Mouse (Mus musculus) embryo, embryonic 11.5 days (tissue): Measurements from ENCODE around the gene Sorl1.

Source experiments
- DNase-seq: peaks from one replicate; pipeline ENCODE4 v3.0.0-alpha.2; 2012; ENCODE audit warnings: low read depth, low spot score

Gene Sorl1

DNA sequence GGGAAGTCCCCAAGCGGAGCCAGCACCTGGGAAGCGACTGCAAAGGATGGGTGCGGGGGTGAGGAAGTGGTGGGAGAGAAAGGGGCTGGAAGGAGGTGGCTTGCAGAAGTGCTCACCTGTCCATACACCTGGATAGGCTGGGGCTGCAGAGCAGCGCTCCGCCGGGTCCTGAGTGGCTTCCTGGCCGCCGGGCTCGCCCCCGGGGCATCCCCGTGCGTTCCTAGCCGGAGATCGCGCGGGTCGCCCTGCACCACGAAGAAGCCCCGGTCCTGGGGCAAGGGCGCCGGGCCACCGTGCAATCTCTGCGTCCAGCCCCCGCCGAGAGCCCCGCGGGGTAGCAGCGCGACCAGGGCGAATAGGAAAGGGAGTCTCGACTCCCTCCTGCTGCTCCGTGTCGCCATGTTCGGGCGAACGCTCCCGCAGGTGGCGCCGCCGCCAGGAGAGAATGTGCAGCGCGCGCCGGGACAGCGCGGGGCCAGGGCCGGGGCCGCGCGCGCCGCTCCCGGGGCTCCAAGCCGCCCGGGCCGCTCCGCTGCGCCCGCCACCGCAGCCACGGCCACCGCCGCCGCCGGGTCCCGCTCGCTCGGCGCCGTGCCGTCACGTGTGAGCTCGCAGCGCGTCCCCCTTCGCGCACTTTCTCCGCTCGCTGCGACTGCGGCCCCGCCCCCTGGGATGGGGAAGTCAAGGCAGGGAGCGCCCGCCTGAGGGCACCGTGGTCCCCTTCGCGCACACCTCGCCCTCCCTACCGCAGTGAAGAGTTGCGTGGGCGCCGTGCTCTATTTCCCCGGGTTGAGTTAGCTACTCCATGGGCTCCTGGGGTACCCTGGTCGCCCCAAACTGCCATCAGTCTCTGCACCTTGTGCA is at the start of gene Sorl1:
Sorl1 (minus strand) TSS at position 585 of the 864 bp plus-strand sequence.
- peak; percentile 29 for DNase-seq

DNA sequence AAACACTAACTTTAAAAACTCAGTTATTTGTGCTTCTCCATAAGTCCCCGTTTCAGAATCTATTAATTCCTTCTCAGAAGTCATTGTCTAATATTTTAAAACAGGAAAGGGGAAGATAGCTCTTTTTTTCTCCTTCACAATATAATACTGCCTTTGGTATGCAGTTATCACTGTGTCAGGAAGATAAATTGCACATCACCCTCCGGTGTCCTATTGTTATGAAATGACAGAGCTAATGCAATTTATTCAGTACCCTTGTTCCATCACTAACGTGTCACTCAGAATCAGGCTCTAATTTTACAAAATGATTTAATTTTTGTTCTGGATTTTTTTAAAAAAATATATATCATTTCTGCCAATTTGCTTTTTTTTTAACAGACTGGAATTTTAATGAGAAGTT is 49.7 kb upstream of the Sorl1 start:
- no peak for DNase-seq

DNA sequence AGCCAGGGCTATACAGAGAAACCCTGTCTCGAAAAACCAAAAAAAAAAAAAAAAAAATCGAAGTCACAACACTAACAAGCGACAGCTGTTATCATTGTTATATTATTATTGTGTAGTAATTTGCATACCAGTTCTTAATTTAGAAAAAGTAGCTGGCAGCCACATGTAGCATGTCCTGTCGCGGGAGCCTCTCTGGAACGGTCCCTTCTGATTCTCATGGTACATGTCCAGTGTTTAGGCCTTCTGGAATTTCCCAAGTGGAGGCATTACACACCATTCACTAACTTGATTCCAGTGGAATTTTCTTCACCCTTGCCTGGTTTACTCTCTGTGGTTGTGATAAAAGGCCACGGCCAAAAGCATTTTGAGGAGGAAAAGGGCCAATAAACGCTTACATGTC is 45.4 kb upstream of the Sorl1 start:
- DNase-seq, result no peak

DNA sequence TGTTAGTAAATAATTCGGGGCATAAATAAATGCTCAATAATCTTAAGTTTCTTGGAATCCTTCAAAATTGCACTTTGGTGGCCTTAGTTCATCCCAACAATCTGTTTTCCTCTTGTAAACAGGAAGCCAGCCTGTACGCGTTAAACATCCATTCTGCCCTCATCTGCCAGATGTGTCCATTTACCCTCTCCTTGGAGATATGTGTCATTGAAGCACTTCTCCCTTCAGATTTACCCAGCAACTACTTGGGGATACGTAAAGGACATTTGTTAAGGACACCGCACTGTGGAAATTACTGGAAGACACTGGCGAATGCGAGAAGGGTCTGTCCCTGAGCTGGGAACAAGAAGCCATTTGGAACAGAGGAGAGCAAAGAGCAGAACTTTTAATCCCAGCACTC is 44.9 kb upstream of the Sorl1 start:
- no peak for DNase-seq

DNA sequence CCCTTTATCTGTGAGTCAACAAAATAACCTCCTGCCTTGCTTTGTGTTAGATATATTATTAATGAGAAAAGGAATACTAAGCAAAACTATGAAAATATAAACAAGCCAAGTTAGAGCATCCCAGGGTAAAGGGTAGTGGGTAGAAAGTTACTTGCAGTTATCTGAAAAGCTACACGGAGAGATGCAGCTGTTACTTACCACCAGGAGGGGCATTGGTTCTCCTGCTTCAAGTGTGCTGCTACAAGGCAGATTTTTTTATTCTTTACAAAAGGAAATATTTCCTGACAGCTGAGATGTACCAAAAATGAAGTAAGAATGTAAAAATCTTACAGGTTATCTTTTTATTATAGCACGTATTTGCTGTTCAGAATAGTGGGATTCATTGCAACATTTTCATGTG is 40.8 kb upstream of the Sorl1 start:
- DNase-seq, result no peak

DNA sequence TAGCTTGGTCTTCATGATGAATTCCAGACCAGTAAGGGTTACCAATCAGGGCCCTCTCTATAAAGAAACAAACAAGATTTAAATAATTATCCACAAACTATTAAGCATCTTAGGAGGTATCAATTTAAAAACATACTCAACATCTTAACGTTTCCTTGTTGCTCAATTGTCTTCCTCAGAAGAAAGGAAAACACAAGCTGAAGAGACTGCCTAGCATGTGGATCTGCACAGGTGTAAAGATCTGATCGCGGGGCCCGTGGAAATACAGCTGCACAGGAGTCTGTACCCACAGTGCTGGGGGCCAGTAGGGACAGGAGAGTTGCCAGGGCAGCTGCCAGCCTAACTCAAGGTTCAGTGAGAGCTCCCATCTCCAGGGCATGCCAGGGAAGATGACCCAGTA is 38.9 kb upstream of the Sorl1 start:
- DNase-seq, result no peak

DNA sequence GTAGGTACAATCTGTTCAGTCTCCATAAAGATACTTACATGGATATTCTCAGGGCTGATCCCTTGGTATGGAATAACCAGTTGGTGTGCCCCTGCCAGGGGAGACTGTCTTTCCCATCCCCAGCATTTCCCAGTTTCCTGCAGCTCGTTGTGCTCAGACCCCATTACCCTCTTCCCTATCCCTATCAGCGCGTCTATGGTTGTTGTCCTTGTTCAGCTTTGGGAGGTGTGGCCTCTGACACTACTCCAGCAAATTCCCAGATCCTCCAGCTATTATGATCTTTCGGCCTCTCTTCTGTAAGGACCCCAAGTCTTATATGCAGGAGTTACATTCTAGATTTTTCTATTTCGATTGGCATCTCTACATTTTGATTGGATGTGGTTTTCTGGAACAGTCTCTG is 35.3 kb upstream of the Sorl1 start:
- no peak for DNase-seq

DNA sequence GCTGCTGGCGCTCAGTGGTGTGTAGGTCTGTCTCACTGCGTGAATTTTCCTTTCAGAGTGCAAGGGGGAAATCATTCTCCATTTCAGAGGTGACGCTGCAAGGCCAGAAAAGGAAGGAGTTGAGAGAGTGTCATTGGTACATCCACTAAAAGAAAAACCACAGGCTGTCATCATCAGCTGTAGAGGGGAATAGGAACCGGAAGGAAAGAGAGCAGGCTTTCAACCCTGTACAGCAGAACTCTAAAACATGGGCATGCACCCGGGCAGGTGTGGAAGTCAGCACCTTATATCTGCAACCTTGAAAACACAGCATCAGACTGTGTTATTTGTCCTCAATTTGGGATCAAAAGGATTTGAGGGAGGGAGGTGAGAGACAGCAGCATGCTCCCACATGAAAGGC is 34.6 kb upstream of the Sorl1 start:
- DNase-seq, result no peak

DNA sequence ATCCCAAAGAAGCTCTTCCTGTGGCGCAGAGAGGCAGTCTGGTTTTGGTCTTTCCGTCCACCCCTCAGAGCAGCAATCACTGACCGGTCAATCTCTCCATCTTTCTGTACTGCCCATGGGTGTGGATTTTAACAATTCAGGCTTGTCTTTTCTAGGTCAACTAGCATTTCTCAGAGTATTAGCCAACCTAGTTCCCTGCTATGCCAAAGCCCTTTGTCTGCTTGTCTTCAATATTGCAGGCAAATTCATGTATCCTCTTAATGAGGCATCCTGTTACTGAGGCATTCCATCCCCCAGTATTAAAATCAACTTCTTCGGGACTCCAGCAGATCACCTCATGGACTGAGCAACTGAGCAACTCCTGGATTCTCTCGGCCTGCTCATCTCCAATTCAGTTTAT is 33.9 kb upstream of the Sorl1 start:
- no peak for DNase-seq

DNA sequence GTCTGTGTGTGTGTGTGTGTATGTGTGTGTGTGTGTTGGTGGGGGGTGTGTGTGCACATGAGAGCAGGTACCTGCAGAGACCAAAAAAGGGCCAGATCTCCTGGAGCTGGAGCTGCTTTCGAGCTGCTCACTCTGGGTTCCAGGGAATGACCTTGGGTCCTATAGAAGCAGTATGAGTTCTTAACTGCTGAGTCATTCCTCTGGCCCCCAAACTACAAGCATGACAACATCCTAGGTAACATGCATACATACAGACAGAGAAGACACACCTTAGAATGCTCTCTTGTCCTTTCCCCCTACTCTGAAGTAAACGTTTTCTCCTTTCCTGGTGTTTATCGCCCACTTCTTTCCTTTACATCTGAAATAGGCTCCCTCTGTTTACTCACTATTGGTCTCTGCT is 32.5 kb upstream of the Sorl1 start:
- no peak for DNase-seq

DNA sequence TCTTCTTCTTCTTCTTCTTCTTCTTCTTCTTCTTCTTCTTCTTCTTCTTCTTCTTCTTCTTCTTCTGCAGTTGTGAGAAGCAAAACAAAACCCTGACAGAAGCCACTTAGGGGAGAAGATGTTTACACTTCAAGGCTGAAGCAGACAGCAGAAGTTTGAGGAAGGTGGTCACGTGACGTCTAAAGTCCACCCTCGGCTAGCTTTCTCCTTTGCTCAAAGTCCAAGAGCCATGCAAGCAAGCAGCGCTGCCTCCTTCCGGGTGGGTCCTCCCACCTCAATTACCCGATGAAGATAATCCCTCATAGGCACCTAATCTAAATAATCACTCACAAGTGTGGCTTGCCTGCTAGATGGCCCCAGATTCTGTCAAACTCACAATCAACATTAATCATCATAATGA is 30.6 kb upstream of the Sorl1 start:
- DNase-seq, result no peak

DNA sequence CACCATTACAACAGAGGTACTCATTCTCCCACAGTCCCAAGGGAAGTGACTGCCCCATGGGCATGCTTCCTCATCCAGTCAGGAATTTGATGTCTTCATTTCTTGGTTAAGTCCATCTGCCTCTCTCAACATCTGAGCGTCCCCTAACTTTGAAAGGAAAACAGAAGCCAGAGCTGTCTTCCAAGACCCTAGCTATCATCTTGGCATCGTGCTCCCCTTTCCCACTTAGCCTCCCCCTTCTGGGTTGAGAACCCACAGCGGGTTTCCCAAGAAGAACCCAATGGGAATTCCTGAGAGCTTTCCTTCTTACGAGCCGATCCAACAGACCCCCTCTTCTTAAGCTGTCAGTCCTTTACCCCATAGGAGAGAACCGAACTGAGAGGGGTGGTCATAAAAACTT is 24.7 kb upstream of the Sorl1 start:
- DNase-seq, result no peak

DNA sequence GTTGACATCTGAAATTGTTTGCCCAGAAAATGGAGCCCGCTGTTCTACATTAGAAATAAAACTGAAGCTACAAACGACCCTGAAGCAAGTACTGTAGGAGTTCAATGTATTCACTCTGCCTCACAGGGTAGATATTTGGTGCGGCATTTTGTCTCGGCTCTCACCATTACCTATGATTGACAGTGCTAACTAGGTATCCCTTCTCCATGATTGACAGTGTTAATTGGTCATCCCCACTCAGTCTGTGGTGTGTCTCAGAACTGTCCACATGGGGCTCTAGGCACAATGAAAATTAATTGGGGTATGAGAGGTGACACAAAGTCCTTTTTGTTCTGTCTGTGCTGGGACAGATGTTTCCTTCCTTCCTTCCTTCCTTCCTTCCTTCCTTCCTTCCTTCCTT is 23.9 kb upstream of the Sorl1 start:
- no peak for DNase-seq

DNA sequence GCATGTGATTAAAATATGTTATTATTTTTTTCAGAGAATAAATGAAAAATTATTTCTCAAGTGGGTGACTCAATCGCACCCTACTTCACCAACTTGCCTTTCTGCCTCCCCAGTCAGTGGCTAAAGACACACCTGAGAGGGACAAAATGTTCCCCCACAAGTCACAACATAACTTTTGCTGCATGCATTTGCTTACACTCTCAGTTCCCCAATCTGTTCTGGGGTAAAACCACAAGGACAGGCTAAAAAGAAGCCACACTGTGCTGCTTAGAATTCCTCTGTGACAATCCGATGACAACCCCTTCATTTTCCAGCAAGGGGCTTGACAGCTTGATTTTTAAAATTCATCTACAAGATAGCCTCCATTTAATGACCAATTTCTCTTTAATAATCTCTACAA is 22.4 kb upstream of the Sorl1 start:
- DNase-seq, result no peak

DNA sequence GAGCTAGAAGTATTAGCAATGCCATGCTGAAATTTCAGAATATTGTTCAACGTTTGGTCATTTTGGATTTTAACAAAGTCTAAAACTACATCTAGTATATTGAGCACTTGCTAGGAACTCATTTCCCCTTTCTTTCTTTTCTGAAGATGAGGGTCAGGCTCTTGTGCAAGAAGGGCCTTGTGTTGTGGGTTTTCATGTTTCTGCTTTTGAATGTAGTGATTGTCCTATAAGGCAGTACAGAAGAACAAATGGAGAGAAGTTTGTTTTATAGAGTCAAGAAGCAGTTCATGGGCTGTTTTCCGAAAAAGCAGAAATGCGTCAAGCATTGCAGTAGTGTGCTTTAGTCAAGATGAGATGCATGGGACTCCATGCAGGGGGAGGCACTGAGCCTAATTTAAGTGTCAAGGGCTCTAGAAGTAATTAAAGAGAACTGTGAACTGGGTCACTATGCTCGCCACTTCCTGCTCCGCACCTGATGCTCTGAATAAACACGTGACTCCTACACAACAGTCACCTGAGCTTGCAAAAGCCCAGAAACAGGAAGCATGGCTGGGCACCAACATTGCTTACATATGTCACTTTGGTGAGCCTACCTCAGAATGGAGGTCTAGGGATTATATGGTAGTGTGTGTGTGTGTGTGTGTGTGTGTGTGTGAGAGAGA is 17.6 kb upstream of the Sorl1 start:
- no peak for DNase-seq

DNA sequence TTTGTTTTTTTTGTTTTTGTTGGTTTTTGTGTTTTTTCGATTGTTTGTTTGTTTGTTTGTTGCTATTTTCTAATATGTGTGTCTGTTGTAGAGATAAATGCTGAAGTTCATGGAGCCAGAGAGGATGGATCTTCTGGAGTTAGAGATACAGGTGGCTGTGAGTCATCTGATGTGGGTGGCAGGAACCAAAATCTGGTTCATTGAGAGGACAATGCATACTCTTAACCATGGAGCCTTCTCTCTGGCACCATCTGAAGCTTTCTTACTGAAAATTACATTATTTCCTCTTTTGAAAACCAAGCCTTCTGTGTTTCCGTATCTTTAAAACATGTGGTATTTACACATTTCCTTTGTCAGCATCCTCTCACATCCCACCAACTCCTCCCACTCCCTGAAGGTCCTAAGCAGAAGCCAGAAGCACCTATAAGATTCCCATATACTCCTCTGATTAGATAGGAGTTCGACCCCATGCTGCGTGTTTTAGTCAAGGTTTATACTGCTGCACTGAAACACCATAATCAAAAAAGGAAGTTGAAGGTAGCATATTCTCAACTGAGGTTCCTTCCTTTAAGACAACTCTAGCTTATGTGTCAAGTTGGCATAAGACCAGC is 14.3 kb upstream of the Sorl1 start:
- no peak for DNase-seq

DNA sequence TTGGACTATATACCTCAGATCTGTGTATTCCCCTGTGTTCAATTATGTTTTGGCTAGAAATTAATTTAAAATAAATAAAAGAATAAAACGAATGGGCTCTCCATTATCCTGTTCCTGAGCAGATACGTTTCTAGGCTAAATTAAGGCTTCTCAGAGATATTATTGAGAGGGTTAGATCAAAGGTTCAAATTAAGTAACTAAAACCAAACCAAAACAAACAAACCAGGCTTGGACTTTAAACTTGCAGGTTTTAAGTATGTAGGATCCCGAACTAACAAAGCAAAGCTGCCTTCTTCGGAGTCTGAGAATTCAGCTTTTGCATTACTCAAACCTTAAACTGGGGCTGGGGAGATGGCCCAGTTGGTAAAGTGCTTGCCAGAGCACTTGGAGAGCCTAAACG is 13.5 kb upstream of the Sorl1 start:
- DNase-seq, result no peak

DNA sequence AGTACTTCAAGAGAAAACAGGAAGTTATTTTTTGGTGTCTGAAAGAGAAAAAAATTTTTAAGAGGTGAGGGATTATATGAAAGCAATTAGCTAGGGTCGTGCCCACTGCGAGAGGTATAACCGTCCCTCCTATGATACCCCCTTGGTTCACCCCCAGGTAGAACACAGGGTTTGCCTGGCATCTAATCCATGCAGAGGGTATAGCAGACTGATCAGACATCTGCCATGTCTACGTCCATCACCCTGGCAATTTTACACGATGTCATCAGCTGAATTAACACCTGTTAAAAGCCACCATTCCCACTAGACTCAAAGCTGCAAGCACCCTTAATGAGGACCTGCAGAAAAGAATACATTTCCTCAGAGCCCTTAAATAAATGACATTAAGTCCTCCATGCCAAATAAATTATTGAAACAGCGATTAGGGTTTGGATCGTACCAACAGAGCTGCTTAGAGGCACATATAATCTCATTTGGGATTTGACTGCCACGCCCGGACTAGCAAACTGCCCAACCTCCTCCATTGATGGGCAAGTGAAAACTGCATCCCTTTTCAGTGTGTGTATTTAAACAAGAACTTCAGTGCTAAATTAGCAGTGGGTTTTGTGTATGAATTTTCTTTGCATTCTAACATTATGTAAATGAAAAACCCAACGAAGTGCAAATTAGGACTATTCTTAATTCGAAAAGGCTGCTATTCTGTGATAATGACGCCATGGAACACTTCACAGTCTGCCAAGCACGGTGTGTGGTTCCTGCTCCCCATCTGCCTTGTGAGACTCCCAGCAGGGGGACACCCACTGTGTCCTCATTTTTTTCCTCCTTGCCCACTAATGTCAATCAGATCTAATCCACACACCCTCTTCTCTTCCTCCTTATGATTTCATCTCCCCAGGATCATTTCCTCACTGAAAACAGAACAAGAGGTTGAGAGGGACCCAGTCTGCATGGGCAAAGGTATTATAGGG is 7.0 kb upstream of the Sorl1 start:
- DNase-seq, result no peak

DNA sequence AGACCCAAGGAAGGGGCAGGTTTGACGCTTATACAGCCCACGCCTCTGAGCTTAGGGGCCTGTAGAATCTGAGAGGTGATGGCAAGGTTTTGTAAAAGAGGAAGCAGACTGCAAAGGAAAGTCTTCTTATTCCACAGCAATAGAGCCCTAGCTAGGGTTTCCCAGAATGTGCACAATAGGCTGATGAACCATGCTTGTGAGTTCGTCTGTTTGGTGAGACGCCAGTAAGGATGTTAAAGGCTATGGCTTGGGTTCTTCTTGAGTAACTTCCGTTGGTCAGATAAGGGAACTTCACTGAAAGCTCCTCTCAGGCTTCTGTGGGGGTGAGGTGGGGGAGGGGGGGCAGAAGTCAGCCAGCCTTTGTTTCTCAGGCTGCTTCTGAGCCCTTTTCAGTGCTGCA is 3.9 kb upstream of the Sorl1 start:
- DNase-seq, result no peak

DNA sequence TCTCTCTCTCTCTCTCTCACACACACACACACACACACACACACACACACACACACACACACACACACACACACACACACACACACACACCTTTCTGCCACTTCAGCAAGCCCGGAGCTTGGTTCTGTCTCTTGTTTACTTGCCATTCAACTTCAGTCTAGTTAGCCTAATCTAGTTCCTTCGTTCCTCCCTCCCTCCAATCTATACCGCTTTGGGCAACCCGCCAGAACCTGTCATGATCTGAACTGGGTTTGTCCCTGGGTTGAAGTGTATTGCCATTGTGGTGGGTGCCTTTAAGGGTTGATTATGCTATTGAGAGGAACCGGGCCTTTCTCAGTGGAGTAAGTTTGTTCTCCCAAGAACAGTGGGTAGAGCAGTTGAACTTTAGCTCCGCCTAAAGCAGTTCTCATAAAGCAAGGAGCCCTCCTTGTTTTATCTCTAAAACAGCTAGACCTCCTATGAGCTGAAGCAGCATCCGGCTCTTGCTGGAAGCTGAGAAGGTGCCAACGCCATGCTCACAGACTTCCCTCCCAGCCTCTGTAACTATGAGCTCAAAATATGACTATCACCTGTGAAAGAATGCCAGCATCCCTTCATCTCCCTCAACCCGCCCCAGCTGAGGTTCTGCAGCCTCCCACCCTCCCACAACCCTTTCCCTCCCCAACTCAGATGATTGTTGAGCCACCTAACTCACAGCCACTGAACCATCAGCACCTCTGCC is 1.3 kb upstream of the Sorl1 start:
- no peak for DNase-seq

DNA sequence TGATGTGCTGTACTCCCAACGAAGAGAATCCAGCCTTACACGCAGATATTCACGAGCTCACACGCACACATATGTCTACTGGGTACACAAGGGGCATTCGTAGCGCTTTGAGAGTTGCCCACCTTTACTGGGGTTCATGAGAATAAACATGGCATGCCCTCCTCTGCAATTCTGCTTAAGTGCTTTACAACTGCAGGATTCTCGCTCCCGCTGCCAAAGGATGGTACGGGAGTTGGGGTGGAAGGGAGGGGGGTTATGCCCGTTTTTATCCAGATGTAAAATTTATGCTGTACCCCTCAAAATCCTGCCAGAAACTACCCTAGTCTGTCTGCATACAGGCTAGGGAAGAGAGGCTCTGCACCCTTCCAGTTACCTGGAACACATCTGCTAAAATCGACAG is 893 bp downstream of the Sorl1 start:
- DNase-seq, result no peak
